Mouse (Mus musculus): ENCODE results near the gene Dynlt1f.
"Not testable (repeated sequence)": the region's sequence is repeated elsewhere in the genome, so short reads cannot be mapped to it uniquely, and the experiment has no call there.

DNA sequence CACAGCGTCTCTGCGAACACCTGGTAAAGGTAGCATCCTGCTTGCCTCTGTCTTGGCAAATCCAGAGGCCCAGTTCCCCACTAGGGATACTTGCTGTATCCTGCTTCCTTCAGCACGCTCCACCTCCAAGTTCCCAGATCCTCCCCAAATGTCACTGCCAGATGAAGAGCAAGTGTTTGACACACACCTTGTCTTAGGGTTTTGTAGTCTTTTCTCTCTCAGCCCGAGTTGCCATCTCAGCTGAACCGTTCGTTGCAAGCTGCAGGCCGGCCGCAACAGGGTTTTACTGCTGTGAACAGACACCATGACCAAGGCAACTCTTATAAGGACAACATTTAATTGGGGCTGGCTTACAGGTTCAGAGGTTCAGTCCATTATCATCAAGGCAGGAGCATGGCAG, 8.9 kb downstream of the Dynlt1f start:
- TF ChIP-seq CTCF, POLR2A (IDR thresholded peaks at IDR 0.05; ENCODE audit: extremely low read depth, insufficient read depth, low read length): not testable (repeated sequence)

Data from cortical plate, adult 2 months (tissue).